Mouse (Mus musculus) hindbrain, embryonic 13.5 days (tissue): ENCODE results near the gene Nav3. TPM values are rescaled to one million over a fixed set of nuclear protein-coding genes. Genes with fewer than 3 reads are reported as not detected.
A peak's percentile ranks its signal among the peaks of the same experiment; 100 is the strongest.

ENCODE experiments used
- ATAC-seq: fragments of 200-750 bp; cut with Nextera tagmentation; 2 replicates; pipeline ENCODE4 v1.8.0; 2017; ENCODE audit warnings: moderate TSS enrichment; ENCODE audit not compliant: low FRiP score
- H3K27ac ChIP-seq: fragments of 300-500 bp; sonication (generic); 2 replicates; pipeline ENCODE4 v1.5.1; 2015; ENCODE audit warnings: inconsistent platforms, mild to moderate bottlenecking, moderate library complexity
- H3K27me3 ChIP-seq: fragments of 300-500 bp; sonication (generic); 2 replicates; pipeline ENCODE4 v1.6.1; 2015; ENCODE audit warnings: mild to moderate bottlenecking, inconsistent platforms
- H3K36me3 ChIP-seq: fragments of 300-500 bp; sonication (generic); 2 replicates; pipeline ENCODE4 v1.6.1; 2015; ENCODE audit warnings: mild to moderate bottlenecking, inconsistent platforms
- H3K4me1 ChIP-seq: fragments of 300-500 bp; sonication (generic); replicated peaks from 2 replicates; pipeline ENCODE4 v1.6.1; 2015; ENCODE audit warnings: inconsistent platforms
- H3K4me2 ChIP-seq: fragments of 300-500 bp; sonication (generic); 2 replicates; pipeline ENCODE4 v1.6.1; 2015; ENCODE audit warnings: inconsistent platforms, mild to moderate bottlenecking, moderate library complexity
- H3K4me3 ChIP-seq: fragments of 300-500 bp; sonication (generic); 2 replicates; pipeline ENCODE4 v1.5.1; 2015; ENCODE audit warnings: mild to moderate bottlenecking, inconsistent platforms
- H3K9ac ChIP-seq: fragments of 300-500 bp; sonication (generic); 2 replicates; pipeline ENCODE4 v1.6.1; 2015; ENCODE audit warnings: mild to moderate bottlenecking, inconsistent platforms
- H3K9me3 ChIP-seq: fragments of 300-500 bp; sonication (generic); 2 replicates; pipeline ENCODE4 v1.6.1; 2016; ENCODE audit warnings: inconsistent platforms
- WGBS: fragments of 180-500 bp; shearing (Covaris S2); methylation state at CpG from one replicate; pipeline ENCODE4 v1.1.7; 2015; 5-methylcytosine and 5-hydroxymethylcytosine counted together
- polyA plus RNA-seq: library from polyadenylated mRNA; unstranded; fragments of >200 nt; fragmentation: Nextera tagmentation; extraction: Ambion mirVana; gene quantifications from 2 replicates; pipeline ENCODE4 v1.2.1, GENCODE M21; 2015

Nav3 gene
- polyA plus RNA-seq, 1 experiment from 2014 or later, result 22.7 TPM

- no peaks in the 10 kb centered on the region for H3K36me3 ChIP-seq
- 92% methylated on average over 2 of the region's 2 CpGs for WGBS
- H3K27me3 ChIP-seq, result no peaks in the 10 kb centered on the region
- no peak overlapping the region for H3K4me3 ChIP-seq
- ATAC-seq, result no peak
- H3K9me3 ChIP-seq, result no peaks in the 10 kb centered on the region
- no peak overlapping the region for H3K4me2 ChIP-seq
- no peak overlapping the region for H3K9ac ChIP-seq
- H3K4me1 ChIP-seq, result peaks cover 11% of the 10 kb centered on the region
- no peak overlapping the region for H3K27ac ChIP-seq
Measured at GRCm38 (mm10) chr10:110168892-110169291, 287.1 kb downstream of the Nav3 start.

- Histone ChIP-seq H3K27me3 (no peaks in the 10 kb centered on the region), H3K36me3 (no peaks in the 10 kb centered on the region), H3K4me1 (peaks cover 47% of the 10 kb centered on the region), H3K27ac (no peak overlapping the region), H3K9ac (no peak overlapping the region), H3K4me3 (no peak overlapping the region), H3K4me2 (no peak overlapping the region), H3K9me3 (no peaks in the 10 kb centered on the region)
- no peak for ATAC-seq
Measured at GRCm38 (mm10) chr10:110162596-110162995, 293.4 kb downstream of the Nav3 start.

GRCm38 (mm10) chr10:110160894-110161293 is 295.1 kb downstream of the Nav3 start:
- Histone ChIP-seq H3K27me3 (no peaks in the 10 kb centered on the region), H3K4me3 (no peak overlapping the region), H3K9me3 (no peaks in the 10 kb centered on the region), H3K9ac (no peak overlapping the region), H3K4me1 (peaks cover 43% of the 10 kb centered on the region), H3K36me3 (no peaks in the 10 kb centered on the region), H3K4me2 (no peak overlapping the region), H3K27ac (peak overlapping the region; percentile 61)
- 55% methylated on average over 5 of the region's 5 CpGs for WGBS
- ATAC-seq, result peak; percentile 74

- Histone ChIP-seq H3K9me3 (no peaks in the 10 kb centered on the region), H3K36me3 (no peaks in the 10 kb centered on the region), H3K27ac (peak overlapping the region; percentile 74), H3K4me2 (no peak overlapping the region), H3K27me3 (no peaks in the 10 kb centered on the region), H3K4me3 (no peak overlapping the region), H3K4me1 (peaks cover 50% of the 10 kb centered on the region), H3K9ac (no peak overlapping the region)
- 27% methylated on average over 1 of the region's 1 CpGs for WGBS
- no peak for ATAC-seq
Measured at GRCm38 (mm10) chr10:110159548-110159947, 296.5 kb downstream of the Nav3 start.

GRCm38 (mm10) chr10:110158122-110158521 is 297.9 kb downstream of the Nav3 start:
- Histone ChIP-seq H3K27ac (no peak overlapping the region), H3K36me3 (no peaks in the 10 kb centered on the region), H3K4me2 (no peak overlapping the region), H3K9me3 (no peaks in the 10 kb centered on the region), H3K4me1 (peaks cover 49% of the 10 kb centered on the region), H3K4me3 (no peak overlapping the region), H3K9ac (no peak overlapping the region), H3K27me3 (no peaks in the 10 kb centered on the region)
- ATAC-seq, result no peak
- 62% methylated on average over 3 of the region's 3 CpGs for WGBS

GRCm38 (mm10) chr10:110156412-110156811 is 299.6 kb downstream of the Nav3 start:
- H3K4me2 ChIP-seq, result no peak overlapping the region
- no peak overlapping the region for H3K4me3 ChIP-seq
- H3K9me3 ChIP-seq, result no peaks in the 10 kb centered on the region
- ATAC-seq, result no peak
- peaks cover 44% of the 10 kb centered on the region for H3K4me1 ChIP-seq
- H3K9ac ChIP-seq, result no peak overlapping the region
- WGBS, result 60% methylated on average over 1 of the region's 1 CpGs
- H3K27me3 ChIP-seq, result no peaks in the 10 kb centered on the region
- H3K36me3 ChIP-seq, result no peaks in the 10 kb centered on the region
- no peak overlapping the region for H3K27ac ChIP-seq

- Histone ChIP-seq H3K9me3 (no peaks in the 10 kb centered on the region), H3K27me3 (no peaks in the 10 kb centered on the region), H3K4me3 (no peak overlapping the region), H3K27ac (peak overlapping the region; percentile 81), H3K36me3 (no peaks in the 10 kb centered on the region), H3K9ac (no peak overlapping the region), H3K4me1 (peaks cover 36% of the 10 kb centered on the region), H3K4me2 (no peak overlapping the region)
- 85% methylated on average over 2 of the region's 2 CpGs for WGBS
- ATAC-seq, result no peak
Measured at GRCm38 (mm10) chr10:110155494-110155893, 300.5 kb downstream of the Nav3 start.

GRCm38 (mm10) chr10:110154873-110155237 is 301.1 kb downstream of the Nav3 start:
- ATAC-seq, result peak; percentile 72
- Histone ChIP-seq H3K27ac (no peak overlapping the region), H3K9me3 (no peaks in the 10 kb centered on the region), H3K27me3 (no peaks in the 10 kb centered on the region), H3K4me1 (peaks cover 33% of the 10 kb centered on the region), H3K4me3 (no peak overlapping the region), H3K9ac (no peak overlapping the region), H3K4me2 (no peak overlapping the region), H3K36me3 (no peaks in the 10 kb centered on the region)
- WGBS, result 39% methylated on average over 1 of the region's 1 CpGs

GRCm38 (mm10) chr10:110154001-110154872 is 301.8 kb downstream of the Nav3 start:
- no peak overlapping the region for H3K4me3 ChIP-seq
- H3K9ac ChIP-seq, result no peak overlapping the region
- no peaks in the 10 kb centered on the region for H3K36me3 ChIP-seq
- peak overlapping the region; percentile 86 for H3K27ac ChIP-seq
- H3K9me3 ChIP-seq, result no peaks in the 10 kb centered on the region
- H3K4me2 ChIP-seq, result no peak overlapping the region
- ATAC-seq, result peak; percentile 88
- peaks cover 27% of the 10 kb centered on the region for H3K4me1 ChIP-seq
- 56% methylated on average over 6 of the region's 6 CpGs for WGBS
- no peaks in the 10 kb centered on the region for H3K27me3 ChIP-seq

GRCm38 (mm10) chr10:110120572-110120971 is 335.4 kb downstream of the Nav3 start:
- H3K4me2 ChIP-seq, result no peak overlapping the region

GRCm38 (mm10) chr10:110117341-110117740 is 338.7 kb downstream of the Nav3 start:
- Histone ChIP-seq H3K27ac (no peak overlapping the region), H3K9me3 (no peaks in the 10 kb centered on the region), H3K9ac (no peak overlapping the region), H3K4me2 (no peak overlapping the region), H3K4me1 (peaks cover 3% of the 10 kb centered on the region; the same call in 1 of the 2 replicates), H3K36me3 (no peaks in the 10 kb centered on the region), H3K4me3 (no peak overlapping the region), H3K27me3 (no peaks in the 10 kb centered on the region)
- 73% methylated on average over 2 of the region's 2 CpGs for WGBS
- ATAC-seq, result no peak

More at GRCm38 (mm10) chr10:110120572-110120971, 335.4 kb downstream of the Nav3 start:
- Histone ChIP-seq H3K9ac (no peak overlapping the region), H3K27me3 (no peaks in the 10 kb centered on the region), H3K4me3 (no peak overlapping the region), H3K9me3 (no peaks in the 10 kb centered on the region), H3K36me3 (no peaks in the 10 kb centered on the region), H3K4me1 (peaks cover 5% of the 10 kb centered on the region), H3K27ac (no peak overlapping the region)
- no peak for ATAC-seq

GRCm38 (mm10) chr10:110112669-110113458 is 343.1 kb downstream of the Nav3 start:
- WGBS, result 73% methylated on average over 5 of the region's 5 CpGs

More at GRCm38 (mm10) chr10:110112669-110113458, 343.1 kb downstream of the Nav3 start:
- Histone ChIP-seq H3K4me2 (no peak overlapping the region), H3K27me3 (no peaks in the 10 kb centered on the region), H3K9ac (no peak overlapping the region), H3K4me3 (no peak overlapping the region), H3K36me3 (no peaks in the 10 kb centered on the region), H3K27ac (no peak overlapping the region; the same call in 1 of the 2 replicates), H3K9me3 (no peaks in the 10 kb centered on the region), H3K4me1 (peaks cover 3% of the 10 kb centered on the region; the same call in 1 of the 2 replicates)
- ATAC-seq, result no peak
